Mouse (Mus musculus) liver, embryonic 16.5 days (tissue): ENCODE data around the gene Cox8b. TPM values are rescaled to one million over a fixed set of nuclear protein-coding genes. Genes with fewer than 3 reads are reported as not detected.

Experiments used
- ATAC-seq: fragments of 200-750 bp; cut with Nextera tagmentation; 2 replicates; pipeline ENCODE4 v1.8.0; 2017; ENCODE audit warnings: low read depth, mild to moderate bottlenecking, moderate number of reproducible peaks, moderate library complexity
- H3K27ac ChIP-seq: fragments of 300-500 bp; sonication (generic); 2 replicates; pipeline ENCODE4 v1.5.1; 2014; ENCODE audit warnings: mild to moderate bottlenecking, low read length
- H3K27me3 ChIP-seq: fragments of 300-500 bp; sonication (generic); 2 replicates; pipeline ENCODE4 v1.6.1; 2014; ENCODE audit warnings: low read depth, low read length, mixed read lengths; ENCODE audit not compliant: control insufficient read depth, insufficient read depth
- H3K36me3 ChIP-seq: fragments of 300-500 bp; sonication (generic); 2 replicates; pipeline ENCODE4 v1.6.1; 2014; ENCODE audit warnings: mild to moderate bottlenecking; ENCODE audit not compliant: control insufficient read depth, insufficient read depth
- H3K4me1 ChIP-seq: fragments of 300-500 bp; sonication (generic); 2 replicates; pipeline ENCODE4 v1.6.1; 2014; ENCODE audit warnings: low read depth, low read length, mixed read lengths; ENCODE audit not compliant: control insufficient read depth
- H3K4me2 ChIP-seq: fragments of 300-500 bp; sonication (generic); 2 replicates; pipeline ENCODE4 v1.6.1; 2014; ENCODE audit warnings: low read depth, low read length, mixed read lengths
- H3K4me3 ChIP-seq: fragments of 300-500 bp; sonication (generic); 2 replicates; pipeline ENCODE4 v1.5.1; 2014; ENCODE audit warnings: low read depth, mild to moderate bottlenecking, low read length
- H3K9ac ChIP-seq: fragments of 300-500 bp; sonication (generic); 2 replicates; pipeline ENCODE4 v1.6.1; 2014; ENCODE audit warnings: low read depth, low read length
- H3K9me3 ChIP-seq: fragments of 300-500 bp; sonication (generic); replicated peaks from 2 replicates; pipeline ENCODE4 v1.6.1; 2016; ENCODE audit warnings: low read length; ENCODE audit not compliant: control insufficient read depth
- WGBS: fragments of 180-500 bp; shearing (Covaris S2); extraction: QIAGEN DNeasy Blood & Tissue Kit; methylation state at CpG from one replicate; pipeline ENCODE4 v1.1.7; 2014; ENCODE audit not compliant: insufficient replicate concordance; 5-methylcytosine and 5-hydroxymethylcytosine counted together
- polyA plus RNA-seq: library from polyadenylated mRNA; unstranded; fragments of >200 nt; fragmentation: Nextera tagmentation; extraction: Ambion mirVana; gene quantifications from 2 replicates; pipeline ENCODE4 v1.2.1, GENCODE M21; 2015

The Cox8b gene
- polyA plus RNA-seq, 1 experiment from 2014 or later = 3.4 TPM

GRCm38 (mm10) chr7:140853386-140853785, 46.9 kb downstream of the Cox8b start:
- ATAC-seq = no peak
- H3K9me3 ChIP-seq = no peaks in the 10 kb centered on the region
- no peak overlapping the region for H3K4me2 ChIP-seq
- H3K27ac ChIP-seq = peak overlapping the region; percentile 68
- peaks cover 11% of the 10 kb centered on the region; the same call in 1 of the 2 replicates for H3K36me3 ChIP-seq
- H3K4me3 ChIP-seq = no peak overlapping the region
- no peaks in the 10 kb centered on the region for H3K27me3 ChIP-seq
- 63% methylated on average over 9 of the region's 9 CpGs for WGBS
- H3K4me1 ChIP-seq = peaks cover 26% of the 10 kb centered on the region
- no peak overlapping the region for H3K9ac ChIP-seq

- Histone ChIP-seq H3K9ac (no peak overlapping the region), H3K9me3 (no peaks in the 10 kb centered on the region), H3K4me3 (no peak overlapping the region), H3K27me3 (no peaks in the 10 kb centered on the region), H3K4me1 (peaks cover 18% of the 10 kb centered on the region), H3K36me3 (peaks cover 11% of the 10 kb centered on the region; the same call in 1 of the 2 replicates), H3K27ac (no peak overlapping the region), H3K4me2 (no peak overlapping the region)
- ATAC-seq = no peak
- 84% methylated on average over 4 of the region's 4 CpGs for WGBS
These were observed 48.3 kb downstream of the Cox8b start for GRCm38 (mm10) chr7:140851916-140852315.

Other genes starting within 250 kb of the Cox8b start
- not detected in 2 replicates for gene Olfr539, start 240.5 kb downstream of the Cox8b start, polyA plus RNA-seq
- gene Olfr45, start 218.5 kb downstream of the Cox8b start, polyA plus RNA-seq = not detected in 2 replicates
- not detected in 2 replicates for gene Olfr541, start 203.2 kb downstream of the Cox8b start, polyA plus RNA-seq
- 0.97 and 1.1 TPM in 2 replicates for gene Cyp2e1, start 136.7 kb downstream of the Cox8b start, polyA plus RNA-seq
- 0.07 and 0.14 TPM in 2 replicates for gene Syce1, start 112.6 kb downstream of the Cox8b start, polyA plus RNA-seq
- gene Zfp941, start 78.3 kb downstream of the Cox8b start, polyA plus RNA-seq = 0.06 and 0.16 TPM in 2 replicates
- 30.3 and 32.9 TPM in 2 replicates for gene Urah, start 65.4 kb downstream of the Cox8b start, polyA plus RNA-seq
- not detected in 2 replicates for gene Scgb1c1, start 54.9 kb downstream of the Cox8b start, polyA plus RNA-seq
- not detected in 2 replicates for gene Odf3, start 52.6 kb downstream of the Cox8b start, polyA plus RNA-seq
- gene Gm45785, start 44.1 kb downstream of the Cox8b start, polyA plus RNA-seq = not detected in 2 replicates
- gene Ric8a, start 43.5 kb downstream of the Cox8b start, polyA plus RNA-seq = 21.2 and 21.5 TPM in 2 replicates
- gene Bet1l, start 42.9 kb downstream of the Cox8b start, polyA plus RNA-seq = 19.3 and 20.9 TPM in 2 replicates
- gene Psmd13, start 18.5 kb downstream of the Cox8b start, polyA plus RNA-seq = 108 and 123 TPM in 2 replicates
- gene Sirt3, start 18.1 kb downstream of the Cox8b start, polyA plus RNA-seq = 21.9 and 23.6 TPM in 2 replicates
- 7.8 and 10.8 TPM in 2 replicates for gene Nlrp6, start 20.5 kb upstream of the Cox8b start, polyA plus RNA-seq
- 6.0 and 7.9 TPM in 2 replicates for gene Pgghg, start 40.9 kb upstream of the Cox8b start, polyA plus RNA-seq
- 0.26 and 0.44 TPM in 2 replicates for gene Ifitm5, start 49.8 kb upstream of the Cox8b start, polyA plus RNA-seq
- gene Gm45717, start 55.5 kb upstream of the Cox8b start, polyA plus RNA-seq = not detected in 2 replicates
- gene Ifitm2, start 55.5 kb upstream of the Cox8b start, polyA plus RNA-seq = 391 and 458 TPM in 2 replicates
- 15.2 and 15.4 TPM in 2 replicates for gene Ifitm1, start 66.8 kb upstream of the Cox8b start, polyA plus RNA-seq
- 68.0 and 76.2 TPM in 2 replicates for gene Ifitm3, start 110.3 kb upstream of the Cox8b start, polyA plus RNA-seq
- gene Ifitm6, start 117.5 kb upstream of the Cox8b start, polyA plus RNA-seq = 23.3 and 28.4 TPM in 2 replicates
- not detected in 2 replicates for gene Gm17387, start 128.7 kb upstream of the Cox8b start, polyA plus RNA-seq
- 0.35 and 0.37 TPM in 2 replicates for gene B4galnt4, start 160.7 kb upstream of the Cox8b start, polyA plus RNA-seq
- 0.69 and 1.1 TPM in 2 replicates for gene Pkp3, start 177.8 kb upstream of the Cox8b start, polyA plus RNA-seq
- gene Sigirr, start 200.1 kb upstream of the Cox8b start, polyA plus RNA-seq = 27.2 and 28.1 TPM in 2 replicates
- 1.5 and 3.8 TPM in 2 replicates for gene Ano9, start 217.4 kb upstream of the Cox8b start, polyA plus RNA-seq
- 136 and 138 TPM in 2 replicates for gene Ptdss2, start 221.9 kb upstream of the Cox8b start, polyA plus RNA-seq